Mouse (Mus musculus): ENCODE data around the gene Tln1. TPM values are rescaled to one million over a fixed set of nuclear protein-coding genes. Genes with fewer than 3 reads are reported as not detected.
"Not testable (repeated sequence)": the region's sequence is repeated elsewhere in the genome, so short reads cannot be mapped to it uniquely, and the experiment has no call there.

Gene Tln1
- polyA plus RNA-seq, 1 experiment, result 225 TPM

- 98% methylated on average over 5 of the region's 5 CpGs for WGBS
- no peak overlapping the region for H3K27ac ChIP-seq (ENCODE audit: control insufficient read depth, insufficient read depth, low read length)
- no peaks in the 10 kb centered on the region for H3K36me3 ChIP-seq (ENCODE audit: control insufficient read depth, insufficient read depth, low read length)
- DNase-seq, result no peak
- no peak for TF ChIP-seq CTCF (IDR thresholded peaks at IDR 0.05; ENCODE audit: borderline replicate concordance, control insufficient read depth, extremely low read depth, insufficient read depth, low read length, poor library complexity)
- TF ChIP-seq POLR2A (IDR thresholded peaks at IDR 0.05; ENCODE audit: control insufficient read depth, extremely low read depth, insufficient read depth, low read length, poor library complexity), result no peak
- H3K4me3 ChIP-seq (ENCODE audit: control insufficient read depth, insufficient read depth, low read length), result no peak overlapping the region
- no peaks in the 10 kb centered on the region for H3K27me3 ChIP-seq (ENCODE audit: control insufficient read depth, insufficient read depth, low read length)
- peaks cover 12% of the 10 kb centered on the region for H3K4me1 ChIP-seq (replicated peaks; ENCODE audit: control insufficient read depth, insufficient read depth, low read length)
Observed at GRCm38 (mm10) chr4:43490801-43491200, 71.7 kb downstream of the Tln1 start.

- no peaks in the 10 kb centered on the region for H3K36me3 ChIP-seq (ENCODE audit: control insufficient read depth, insufficient read depth, low read length)
- H3K4me3 ChIP-seq (ENCODE audit: control insufficient read depth, insufficient read depth, low read length), result no peak overlapping the region
- 98% methylated on average over 3 of the region's 3 CpGs for WGBS
- no peak for TF ChIP-seq POLR2A (IDR thresholded peaks at IDR 0.05; ENCODE audit: control insufficient read depth, extremely low read depth, insufficient read depth, low read length, poor library complexity)
- TF ChIP-seq CTCF (IDR thresholded peaks at IDR 0.05; ENCODE audit: borderline replicate concordance, control insufficient read depth, extremely low read depth, insufficient read depth, low read length, poor library complexity), result no peak
- H3K4me1 ChIP-seq (replicated peaks; ENCODE audit: control insufficient read depth, insufficient read depth, low read length), result peaks cover 5% of the 10 kb centered on the region; the same call in 1 of the 2 replicates
- no peak for DNase-seq
- no peaks in the 10 kb centered on the region for H3K27me3 ChIP-seq (ENCODE audit: control insufficient read depth, insufficient read depth, low read length)
- no peak overlapping the region for H3K27ac ChIP-seq (ENCODE audit: control insufficient read depth, insufficient read depth, low read length)
Observed at GRCm38 (mm10) chr4:43489611-43490010, 72.9 kb downstream of the Tln1 start.

- not testable (repeated sequence) for H3K27ac ChIP-seq (ENCODE audit: control insufficient read depth, insufficient read depth, low read length); H3K4me3 ChIP-seq (ENCODE audit: control insufficient read depth, insufficient read depth, low read length); DNase-seq; H3K36me3 ChIP-seq (ENCODE audit: control insufficient read depth, insufficient read depth, low read length); H3K27me3 ChIP-seq (ENCODE audit: control insufficient read depth, insufficient read depth, low read length)
- WGBS, result 96% methylated on average over 5 of the region's 5 CpGs
- peaks cover 13% of the 10 kb centered on the region for H3K4me1 ChIP-seq (replicated peaks; ENCODE audit: control insufficient read depth, insufficient read depth, low read length)
Observed at GRCm38 (mm10) chr4:43485666-43486065, 76.8 kb downstream of the Tln1 start.

GRCm38 (mm10) chr4:43483535-43484091 is 78.9 kb downstream of the Tln1 start, which contains the start of gene Sit1:
Sit1 (minus strand) TSS chr4:43483734.
- no peaks in the 10 kb centered on the region for H3K36me3 ChIP-seq (ENCODE audit: control insufficient read depth, insufficient read depth, low read length)
- no peaks in the 10 kb centered on the region for H3K27me3 ChIP-seq (ENCODE audit: control insufficient read depth, insufficient read depth, low read length)
- WGBS, result 7% methylated on average over 12 of the region's 12 CpGs
- TF ChIP-seq CTCF (IDR thresholded peaks at IDR 0.05; ENCODE audit: borderline replicate concordance, control insufficient read depth, extremely low read depth, insufficient read depth, low read length, poor library complexity) (no peak), POLR2A (IDR thresholded peaks at IDR 0.05; ENCODE audit: control insufficient read depth, extremely low read depth, insufficient read depth, low read length, poor library complexity) (peak; percentile 75)
- peak within 1 kb of the TSS; percentile 90 for H3K27ac ChIP-seq (ENCODE audit: control insufficient read depth, insufficient read depth, low read length)
- peaks cover 21% of the 10 kb centered on the region for H3K4me1 ChIP-seq (replicated peaks; ENCODE audit: control insufficient read depth, insufficient read depth, low read length)
- H3K4me3 ChIP-seq (ENCODE audit: control insufficient read depth, insufficient read depth, low read length), result peak within 1 kb of the TSS; percentile 77
- DNase-seq, result peak; percentile 82

- DNase-seq, result peak; percentile 38
- peak overlapping the region; percentile 90 for H3K27ac ChIP-seq (ENCODE audit: control insufficient read depth, insufficient read depth, low read length)
- TF ChIP-seq POLR2A (IDR thresholded peaks at IDR 0.05; ENCODE audit: control insufficient read depth, extremely low read depth, insufficient read depth, low read length, poor library complexity), result no peak
- no peak for TF ChIP-seq CTCF (IDR thresholded peaks at IDR 0.05; ENCODE audit: borderline replicate concordance, control insufficient read depth, extremely low read depth, insufficient read depth, low read length, poor library complexity)
- no peaks in the 10 kb centered on the region for H3K27me3 ChIP-seq (ENCODE audit: control insufficient read depth, insufficient read depth, low read length)
- peaks cover 23% of the 10 kb centered on the region for H3K4me1 ChIP-seq (replicated peaks; ENCODE audit: control insufficient read depth, insufficient read depth, low read length)
- 29% methylated on average over 10 of the region's 10 CpGs for WGBS
- H3K36me3 ChIP-seq (ENCODE audit: control insufficient read depth, insufficient read depth, low read length), result no peaks in the 10 kb centered on the region
- peak overlapping the region; percentile 77 for H3K4me3 ChIP-seq (ENCODE audit: control insufficient read depth, insufficient read depth, low read length)
Observed at GRCm38 (mm10) chr4:43482591-43482990, 79.9 kb downstream of the Tln1 start.

GRCm38 (mm10) chr4:43481894-43482456 is 80.5 kb downstream of the Tln1 start:
- peak overlapping the region; percentile 90 for H3K27ac ChIP-seq (ENCODE audit: control insufficient read depth, insufficient read depth, low read length)
- WGBS, result 8% methylated on average over 7 of the region's 7 CpGs
- peaks cover 23% of the 10 kb centered on the region for H3K4me1 ChIP-seq (replicated peaks; ENCODE audit: control insufficient read depth, insufficient read depth, low read length)
- H3K4me3 ChIP-seq (ENCODE audit: control insufficient read depth, insufficient read depth, low read length), result peak overlapping the region; percentile 77
- TF ChIP-seq POLR2A (IDR thresholded peaks at IDR 0.05; ENCODE audit: control insufficient read depth, extremely low read depth, insufficient read depth, low read length, poor library complexity) (no peak), CTCF (IDR thresholded peaks at IDR 0.05; ENCODE audit: borderline replicate concordance, control insufficient read depth, extremely low read depth, insufficient read depth, low read length, poor library complexity) (no peak)
- no peaks in the 10 kb centered on the region for H3K36me3 ChIP-seq (ENCODE audit: control insufficient read depth, insufficient read depth, low read length)
- H3K27me3 ChIP-seq (ENCODE audit: control insufficient read depth, insufficient read depth, low read length), result no peaks in the 10 kb centered on the region
- peak; percentile 75 for DNase-seq

Other genes with a start within 250 kb of the Tln1 start
- 4.2 and 4.3 TPM in 2 replicates for gene Rusc2, start 180.7 kb downstream of the Tln1 start, polyA plus RNA-seq (2012; rRNA removed)
- 0.22 and 0.42 TPM in 2 replicates for gene Fam166b, start 133.6 kb downstream of the Tln1 start, polyA plus RNA-seq (2012; rRNA removed)
- 66.6 and 67.5 TPM in 2 replicates for gene Tesk1, start 120.8 kb downstream of the Tln1 start, polyA plus RNA-seq (2012; rRNA removed)
- 9.8 and 10.8 TPM in 2 replicates for gene Cd72, start 108.1 kb downstream of the Tln1 start, polyA plus RNA-seq (2012; rRNA removed)
- gene Sit1, start 79.0 kb downstream of the Tln1 start, polyA plus RNA-seq (2012; rRNA removed), result 187 and 239 TPM in 2 replicates
- 330 and 367 TPM in 2 replicates for gene Ccdc107, start 69.8 kb downstream of the Tln1 start, polyA plus RNA-seq (2012; rRNA removed)
- 105 and 108 TPM in 2 replicates for gene Arhgef39, start 63.0 kb downstream of the Tln1 start, polyA plus RNA-seq (2012; rRNA removed)
- gene Car9, start 55.7 kb downstream of the Tln1 start, polyA plus RNA-seq (2012; rRNA removed), result 2.5 and 2.9 TPM in 2 replicates
- gene Tpm2, start 38.9 kb downstream of the Tln1 start, polyA plus RNA-seq (2012; rRNA removed), result 10.7 and 12.1 TPM in 2 replicates
- gene Creb3, start 359 bp downstream of the Tln1 start, polyA plus RNA-seq (2012; rRNA removed), result 64.6 and 80.2 TPM in 2 replicates
- 99.6 and 114 TPM in 2 replicates for gene Rgp1, start 16.0 kb upstream of the Tln1 start, polyA plus RNA-seq (2012; rRNA removed)
- gene Gba2, start 16.2 kb upstream of the Tln1 start, polyA plus RNA-seq (2012; rRNA removed), result 85.4 and 87.0 TPM in 2 replicates
- gene Msmp, start 21.8 kb upstream of the Tln1 start, polyA plus RNA-seq (2012; rRNA removed), result not detected in 2 replicates
- gene Npr2, start 69.2 kb upstream of the Tln1 start, polyA plus RNA-seq (2012; rRNA removed), result 5.2 and 6.3 TPM in 2 replicates
- gene Spag8, start 90.9 kb upstream of the Tln1 start, polyA plus RNA-seq (2012; rRNA removed), result 1.00 and 1.0 TPM in 2 replicates
- 28.8 and 41.5 TPM in 2 replicates for gene Hint2, start 93.8 kb upstream of the Tln1 start, polyA plus RNA-seq (2012; rRNA removed)
- gene Tmem8b, start 106.3 kb upstream of the Tln1 start, polyA plus RNA-seq (2012; rRNA removed), result 9.0 and 10.0 TPM in 2 replicates
- 0.03 TPM in 1 of 2 replicates, not detected in the other for gene Fam221b, start 106.5 kb upstream of the Tln1 start, polyA plus RNA-seq (2012; rRNA removed)
- not detected in 2 replicates for gene Olfr70, start 138.1 kb upstream of the Tln1 start, polyA plus RNA-seq (2012; rRNA removed)
- not detected in 2 replicates for gene Olfr71, start 147.6 kb upstream of the Tln1 start, polyA plus RNA-seq (2012; rRNA removed)
- 1.2 and 1.8 TPM in 2 replicates for gene Hrct1, start 164.5 kb upstream of the Tln1 start, polyA plus RNA-seq (2012; rRNA removed)
- 0.64 and 0.96 TPM in 2 replicates for gene Spaar, start 167.3 kb upstream of the Tln1 start, polyA plus RNA-seq (2012; rRNA removed)
- not detected in 2 replicates for gene Olfr159, start 208.3 kb upstream of the Tln1 start, polyA plus RNA-seq (2012; rRNA removed)